Mouse (Mus musculus): ENCODE results near the gene Zfp296. TPM values are rescaled to one million over a fixed set of nuclear protein-coding genes. Genes with fewer than 3 reads are reported as not detected.
A peak's percentile ranks its signal among the peaks of the same experiment; 100 is the strongest.

The Zfp296 gene
- polyA plus RNA-seq, 1 experiment from 2014 or later: 1.2 TPM

GRCm38 (mm10) chr7:19580634-19581033 is 3.5 kb downstream of the Zfp296 start:
- Histone ChIP-seq H3K27me3 (replicated peaks; ENCODE audit: control insufficient read depth, insufficient read depth, low read length) (peaks cover 32% of the 10 kb centered on the region), H3K36me3 (ENCODE audit: control insufficient read depth, insufficient read depth, low read length) (peaks cover 56% of the 10 kb centered on the region), H3K4me1 (ENCODE audit: control insufficient read depth, insufficient read depth, low read length) (peaks cover 15% of the 10 kb centered on the region), H3K4me3 (ENCODE audit: low read depth, low read length) (no peak overlapping the region), H3K4me2 (ENCODE audit: low read depth, low read length) (no peak overlapping the region), H3K9me3 (ENCODE audit: control insufficient read depth, low read length) (no peaks in the 10 kb centered on the region), H3K27ac (replicated peaks; ENCODE audit: low read depth, low read length) (no peak overlapping the region), H3K9ac (ENCODE audit: low read depth, low read length) (no peak overlapping the region)
- DNase-seq (ENCODE audit: low spot score) (no peak), ATAC-seq (ENCODE audit: low read depth) (no peak)
- WGBS: 78% methylated on average over 7 of the region's 8 CpGs

DNA sequence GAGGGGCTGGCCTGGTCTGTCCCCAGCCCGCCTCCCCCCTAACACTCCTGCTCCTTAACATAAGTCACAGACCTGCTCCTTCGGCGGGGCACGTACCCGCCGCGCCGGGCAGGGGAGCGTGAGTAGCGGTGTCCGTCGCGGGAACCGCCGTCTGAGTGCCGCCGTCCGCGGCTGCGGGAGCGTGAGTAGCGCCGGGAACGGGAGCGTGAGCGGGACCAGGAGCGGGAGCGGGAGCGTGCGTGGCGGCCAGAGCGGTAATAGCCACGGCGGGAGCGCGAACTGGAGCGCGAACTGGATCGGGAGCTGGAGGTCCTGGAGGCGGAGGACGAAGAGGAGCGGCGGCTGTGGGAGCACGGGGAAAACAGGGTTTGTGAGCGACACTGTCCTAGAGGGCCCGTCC is 9.2 kb downstream of the Zfp296 start:
- Histone ChIP-seq H3K9me3 (ENCODE audit: control insufficient read depth, low read length) (no peaks in the 10 kb centered on the region), H3K9ac (ENCODE audit: low read depth, low read length) (no peak overlapping the region), H3K27me3 (replicated peaks; ENCODE audit: control insufficient read depth, insufficient read depth, low read length) (no peaks in the 10 kb centered on the region), H3K4me1 (ENCODE audit: control insufficient read depth, insufficient read depth, low read length) (no peaks in the 10 kb centered on the region), H3K36me3 (ENCODE audit: control insufficient read depth, insufficient read depth, low read length) (peaks cover 99% of the 10 kb centered on the region), H3K4me2 (ENCODE audit: low read depth, low read length) (no peak overlapping the region), H3K27ac (replicated peaks; ENCODE audit: low read depth, low read length) (no peak overlapping the region), H3K4me3 (ENCODE audit: low read depth, low read length) (no peak overlapping the region)
- 87% methylated on average over 31 of the region's 46 CpGs for WGBS
- ATAC-seq (ENCODE audit: low read depth): no peak
- no peak for DNase-seq (ENCODE audit: low spot score)

DNA sequence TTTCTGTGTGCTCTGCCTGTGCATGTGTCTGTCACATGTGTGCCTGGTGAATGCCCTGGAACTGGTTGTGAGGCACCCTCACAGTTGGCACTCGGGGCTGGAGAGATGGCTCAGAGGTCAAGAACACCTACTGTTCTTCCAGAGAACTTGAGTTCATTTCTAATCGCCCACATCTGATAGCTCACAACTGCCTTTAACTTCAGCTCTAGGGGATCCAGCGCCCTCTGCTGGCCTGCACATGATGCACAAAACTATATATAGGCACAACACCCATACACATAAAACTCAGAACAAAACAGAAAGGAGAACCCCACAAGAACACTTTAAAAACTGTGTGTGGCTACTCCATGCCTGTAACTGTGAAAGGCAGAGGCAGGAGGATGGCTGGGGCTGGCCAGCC is 12.1 kb downstream of the Zfp296 start:
- DNase-seq (ENCODE audit: low spot score) (peak; percentile 40), ATAC-seq (ENCODE audit: low read depth) (no peak)
- no peaks in the 10 kb centered on the region for H3K9me3 ChIP-seq (ENCODE audit: control insufficient read depth, low read length)
- H3K27me3 ChIP-seq (replicated peaks; ENCODE audit: control insufficient read depth, insufficient read depth, low read length): no peaks in the 10 kb centered on the region
- no peak overlapping the region for H3K4me2 ChIP-seq (ENCODE audit: low read depth, low read length)
- H3K9ac ChIP-seq (ENCODE audit: low read depth, low read length): no peak overlapping the region
- no peak overlapping the region for H3K4me3 ChIP-seq (ENCODE audit: low read depth, low read length)
- WGBS: 43% methylated on average over 3 of the region's 3 CpGs
- H3K4me1 ChIP-seq (ENCODE audit: control insufficient read depth, insufficient read depth, low read length): no peaks in the 10 kb centered on the region
- H3K36me3 ChIP-seq (ENCODE audit: control insufficient read depth, insufficient read depth, low read length): peaks cover 100% of the 10 kb centered on the region
- H3K27ac ChIP-seq (replicated peaks; ENCODE audit: low read depth, low read length): no peak overlapping the region

DNA sequence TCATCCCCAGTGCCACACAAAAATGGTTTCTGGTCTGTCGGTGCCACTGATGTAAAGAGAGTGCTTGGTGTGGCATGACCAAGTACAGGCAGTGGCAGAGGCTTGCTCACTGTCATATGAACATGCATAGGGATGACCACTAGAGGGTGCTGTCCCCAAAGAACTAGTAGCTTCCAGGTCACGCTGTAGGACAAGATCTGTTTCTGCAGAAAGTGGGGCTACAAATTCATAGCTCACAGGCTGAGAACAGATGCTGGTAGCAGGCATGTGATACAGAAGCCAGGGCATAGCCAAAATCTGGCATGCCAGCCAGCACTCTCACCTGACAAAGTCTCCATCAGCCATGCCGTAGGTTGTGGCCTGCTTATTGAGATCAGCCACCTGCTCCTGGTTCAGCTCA is 12.8 kb downstream of the Zfp296 start:
- Histone ChIP-seq H3K9me3 (ENCODE audit: control insufficient read depth, low read length) (no peaks in the 10 kb centered on the region), H3K9ac (ENCODE audit: low read depth, low read length) (no peak overlapping the region), H3K36me3 (ENCODE audit: control insufficient read depth, insufficient read depth, low read length) (peaks cover 96% of the 10 kb centered on the region), H3K27ac (replicated peaks; ENCODE audit: low read depth, low read length) (no peak overlapping the region), H3K4me1 (ENCODE audit: control insufficient read depth, insufficient read depth, low read length) (no peaks in the 10 kb centered on the region), H3K4me2 (ENCODE audit: low read depth, low read length) (no peak overlapping the region), H3K27me3 (replicated peaks; ENCODE audit: control insufficient read depth, insufficient read depth, low read length) (no peaks in the 10 kb centered on the region), H3K4me3 (ENCODE audit: low read depth, low read length) (no peak overlapping the region)
- ATAC-seq (ENCODE audit: low read depth) (no peak), DNase-seq (ENCODE audit: low spot score) (peak; percentile 82)
- WGBS: 65% methylated on average over 3 of the region's 3 CpGs

GRCm38 (mm10) chr7:19593061-19593730 is 16.1 kb downstream of the Zfp296 start:
- WGBS: 92% methylated on average over 10 of the region's 10 CpGs
- no peaks in the 10 kb centered on the region for H3K27me3 ChIP-seq (replicated peaks; ENCODE audit: control insufficient read depth, insufficient read depth, low read length)
- no peak for ATAC-seq (ENCODE audit: low read depth)
- H3K27ac ChIP-seq (replicated peaks; ENCODE audit: low read depth, low read length): no peak overlapping the region
- no peak overlapping the region for H3K4me3 ChIP-seq (ENCODE audit: low read depth, low read length)
- no peaks in the 10 kb centered on the region for H3K9me3 ChIP-seq (ENCODE audit: control insufficient read depth, low read length)
- no peak overlapping the region for H3K9ac ChIP-seq (ENCODE audit: low read depth, low read length)
- no peaks in the 10 kb centered on the region for H3K4me1 ChIP-seq (ENCODE audit: control insufficient read depth, insufficient read depth, low read length)
- H3K4me2 ChIP-seq (ENCODE audit: low read depth, low read length): no peak overlapping the region
- DNase-seq (ENCODE audit: low spot score): no peak
- peaks cover 86% of the 10 kb centered on the region for H3K36me3 ChIP-seq (ENCODE audit: control insufficient read depth, insufficient read depth, low read length)

DNA sequence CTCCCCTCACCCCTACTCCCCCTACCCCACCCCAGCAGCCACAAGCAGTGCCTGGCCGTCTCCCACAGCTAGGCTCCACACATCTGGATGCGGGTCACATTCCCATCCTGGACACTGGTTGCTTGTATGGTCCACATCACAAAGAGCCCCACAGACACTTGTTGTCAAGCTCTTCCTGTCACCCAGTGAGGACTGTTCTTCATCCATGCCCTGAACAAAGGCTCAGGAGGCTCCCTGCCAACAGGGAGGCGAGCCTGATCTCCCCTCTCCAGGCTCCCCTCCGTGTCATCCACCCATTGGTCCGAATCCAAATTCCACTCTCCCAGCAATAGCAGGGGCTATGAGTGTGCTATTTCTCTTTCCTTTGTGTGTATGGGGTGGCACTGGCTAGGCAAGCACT is 23.5 kb downstream of the Zfp296 start:
- peaks cover 10% of the 10 kb centered on the region for H3K4me1 ChIP-seq (ENCODE audit: control insufficient read depth, insufficient read depth, low read length)
- H3K4me3 ChIP-seq (ENCODE audit: low read depth, low read length): no peak overlapping the region
- no peak overlapping the region for H3K27ac ChIP-seq (replicated peaks; ENCODE audit: low read depth, low read length)
- H3K27me3 ChIP-seq (replicated peaks; ENCODE audit: control insufficient read depth, insufficient read depth, low read length): no peaks in the 10 kb centered on the region
- H3K4me2 ChIP-seq (ENCODE audit: low read depth, low read length): no peak overlapping the region
- 71% methylated on average over 5 of the region's 5 CpGs for WGBS
- no peak overlapping the region for H3K9ac ChIP-seq (ENCODE audit: low read depth, low read length)
- DNase-seq (ENCODE audit: low spot score) (no peak), ATAC-seq (ENCODE audit: low read depth) (no peak)
- H3K9me3 ChIP-seq (ENCODE audit: control insufficient read depth, low read length): no peaks in the 10 kb centered on the region
- peaks cover 61% of the 10 kb centered on the region for H3K36me3 ChIP-seq (ENCODE audit: control insufficient read depth, insufficient read depth, low read length)

GRCm38 (mm10) chr7:19603055-19603454 is 26.0 kb downstream of the Zfp296 start:
- WGBS: 80% methylated on average over 12 of the region's 12 CpGs
- Histone ChIP-seq H3K27ac (replicated peaks; ENCODE audit: low read depth, low read length) (no peak overlapping the region), H3K4me1 (ENCODE audit: control insufficient read depth, insufficient read depth, low read length) (peaks cover 10% of the 10 kb centered on the region), H3K9me3 (ENCODE audit: control insufficient read depth, low read length) (no peaks in the 10 kb centered on the region), H3K4me2 (ENCODE audit: low read depth, low read length) (peak overlapping the region; percentile 91), H3K27me3 (replicated peaks; ENCODE audit: control insufficient read depth, insufficient read depth, low read length) (no peaks in the 10 kb centered on the region), H3K9ac (ENCODE audit: low read depth, low read length) (peak overlapping the region; percentile 98), H3K4me3 (ENCODE audit: low read depth, low read length) (peak overlapping the region; percentile 99), H3K36me3 (ENCODE audit: control insufficient read depth, insufficient read depth, low read length) (peaks cover 47% of the 10 kb centered on the region)
- DNase-seq (ENCODE audit: low spot score) (no peak), ATAC-seq (ENCODE audit: low read depth) (no peak)

DNA sequence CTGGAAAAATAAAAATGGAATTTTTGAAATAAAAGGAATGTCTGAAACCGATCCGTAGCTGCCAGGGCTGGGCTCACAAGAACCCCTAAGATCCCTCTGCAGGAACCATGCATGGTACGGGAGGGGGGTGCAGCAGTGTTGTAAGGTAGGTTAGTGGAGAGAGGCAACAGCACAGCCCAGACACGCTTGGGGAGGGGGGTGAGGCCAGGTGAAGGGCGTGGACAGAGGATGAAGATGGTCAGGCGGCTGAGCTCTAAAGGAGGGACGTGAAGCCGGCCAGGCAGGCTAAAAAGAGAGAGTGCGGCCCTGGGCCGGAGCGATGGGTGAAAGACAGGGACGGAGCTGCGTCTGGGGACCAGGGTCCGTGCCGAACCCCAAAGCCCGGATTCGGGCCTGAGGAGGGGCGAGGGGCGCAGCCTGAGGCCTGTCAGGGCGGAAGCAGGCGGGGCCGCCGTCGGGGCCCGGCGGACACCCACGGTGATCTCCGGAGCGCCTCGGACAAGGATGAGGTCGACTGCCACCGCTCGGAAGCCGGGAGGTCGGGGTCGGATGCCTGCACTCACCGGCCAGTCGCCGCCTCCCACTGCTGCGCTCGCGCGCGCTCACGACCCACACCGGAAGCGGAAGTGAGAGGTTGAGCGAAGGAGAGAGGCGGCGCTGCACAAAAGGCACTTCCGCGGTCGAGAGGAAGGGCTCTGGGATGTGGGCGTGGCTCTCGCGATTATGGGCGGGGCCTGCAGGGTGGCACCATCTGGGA is 26.9 kb downstream of the Zfp296 start, which contains the start of gene Clasrp:
Gene Clasrp (minus strand): TSS at position 638 of the 757 bp plus-strand sequence.
- Histone ChIP-seq H3K4me2 (ENCODE audit: low read depth, low read length) (peak within 1 kb of the TSS; percentile 91), H3K4me3 (ENCODE audit: low read depth, low read length) (peak within 1 kb of the TSS; percentile 99), H3K27ac (replicated peaks; ENCODE audit: low read depth, low read length) (peak within 1 kb of the TSS; percentile 67), H3K9ac (ENCODE audit: low read depth, low read length) (peak within 1 kb of the TSS; percentile 98), H3K9me3 (ENCODE audit: control insufficient read depth, low read length) (no peaks in the 10 kb centered on the region), H3K36me3 (ENCODE audit: control insufficient read depth, insufficient read depth, low read length) (peaks cover 37% of the 10 kb centered on the region), H3K4me1 (ENCODE audit: control insufficient read depth, insufficient read depth, low read length) (peaks cover 10% of the 10 kb centered on the region), H3K27me3 (replicated peaks; ENCODE audit: control insufficient read depth, insufficient read depth, low read length) (no peaks in the 10 kb centered on the region)
- ATAC-seq (ENCODE audit: low read depth) (peak; percentile 94), DNase-seq (ENCODE audit: low spot score) (peak; percentile 98)
- WGBS: under 1% methylated on average over 38 of the region's 57 CpGs
